Mouse (Mus musculus): ENCODE measurements around the gene Whamm.

GRCm38 (mm10) chr7:81560101-81561049 is 10.7 kb upstream of the Whamm start:
- no peak for TF ChIP-seq HCFC1 (IDR thresholded peaks at IDR 0.05; ENCODE audit: borderline replicate concordance, insufficient read depth, low read length)
- TF ChIP-seq CHD2 (IDR thresholded peaks at IDR 0.05; ENCODE audit: low read depth, low read length), result no peak
- no peak for TF ChIP-seq ZNF384 (IDR thresholded peaks at IDR 0.05; ENCODE audit: low read depth, low read length)
- TF ChIP-seq MAFK (IDR thresholded peaks at IDR 0.05; ENCODE audit: insufficient read depth, low read depth, low read length), result no peak

All from ES-E14 (cell line).